Mouse (Mus musculus) ES-E14 (cell line): ENCODE data around the gene Ptger1. TPM values are rescaled to one million over a fixed set of nuclear protein-coding genes. Genes with fewer than 3 reads are reported as not detected.

Experiments used
- DNase-seq: peaks from one replicate; pipeline ENCODE4 v3.0.0-alpha.2; 2013; ENCODE audit warnings: low read depth, low spot score
- H3K27ac ChIP-seq: 2 replicates; pipeline ENCODE4 v1.5.1; 2012; ENCODE audit warnings: low read depth, mild to moderate bottlenecking, low read length, moderate library complexity, mixed read lengths; ENCODE audit not compliant: poor library complexity, insufficient read depth, severe bottlenecking
- H3K36me3 ChIP-seq: 2 replicates; pipeline ENCODE4 v1.6.1; 2012; ENCODE audit warnings: mild to moderate bottlenecking, low read length, moderate library complexity, mixed read lengths; ENCODE audit not compliant: control insufficient read depth, poor library complexity, insufficient read depth, severe bottlenecking
- H3K4me1 ChIP-seq, 2 experiments: fragments of 150-350 bp in 1 of 2; sonication (generic) in 1 of 2; 2 replicates each; pipeline ENCODE4 v1.6.1; 2012; ENCODE audit warnings: low read length in 2 of 2, mild to moderate bottlenecking in 1 of 2, mixed read lengths in 1 of 2; ENCODE audit not compliant: control insufficient read depth in 2 of 2, insufficient read depth in 2 of 2, poor library complexity in 1 of 2
- H3K4me3 ChIP-seq, 2 experiments: fragments of 150-350 bp in 1 of 2; sonication (generic) in 1 of 2; 2 replicates each; pipeline ENCODE4 v1.5.1; 2012; ENCODE audit warnings: low read length in 2 of 2, low read depth in 1 of 2, mild to moderate bottlenecking in 1 of 2, mixed read lengths in 1 of 2; ENCODE audit not compliant: insufficient read depth in 1 of 2, poor library complexity in 1 of 2, severe bottlenecking in 1 of 2
- H3K9ac ChIP-seq: 2 replicates; pipeline ENCODE4 v1.6.1; 2012; ENCODE audit warnings: low read depth, mild to moderate bottlenecking, low read length, mixed read lengths; ENCODE audit not compliant: poor library complexity, insufficient read depth, severe bottlenecking
- H3K9me3 ChIP-seq: fragments of 150-350 bp; sonication (generic); 2 replicates; pipeline ENCODE4 v1.6.1; 2012; ENCODE audit warnings: low read depth, mild to moderate bottlenecking, low read length; ENCODE audit not compliant: control insufficient read depth, insufficient read depth
- CHD2 ChIP-seq: IDR thresholded peaks from 2 replicates; pipeline ENCODE4 v1.6.1; 2014; ENCODE audit warnings: mild to moderate bottlenecking, low read depth, low read length, inconsistent platforms
- HCFC1 ChIP-seq: IDR thresholded peaks from 2 replicates; pipeline ENCODE4 v1.6.1; 2012; ENCODE audit warnings: low read length, inconsistent platforms, borderline replicate concordance; ENCODE audit not compliant: insufficient read depth
- MAFK ChIP-seq: IDR thresholded peaks from 2 replicates; pipeline ENCODE4 v1.6.1; 2014; ENCODE audit warnings: mild to moderate bottlenecking, low read depth, low read length, inconsistent platforms; ENCODE audit not compliant: insufficient read depth
- ZC3H11A ChIP-seq: IDR thresholded peaks from 2 replicates; pipeline ENCODE4 v1.6.1; 2012; ENCODE audit warnings: low read depth, mild to moderate bottlenecking, inconsistent platforms, low read length, borderline replicate concordance
- ZNF384 ChIP-seq: IDR thresholded peaks from 2 replicates; pipeline ENCODE4 v1.6.1; 2012; ENCODE audit warnings: low read depth, low read length, inconsistent platforms
- in situ Hi-C, 2 experiments: fragments of 600-800 bp; cut with MboI; formaldehyde crosslinking; loops; one replicate each; pipeline ENCODE4 v1.15.1; 2025; ENCODE audit warnings: low sequenced_read_pairs in 2 of 2, inconsistent platforms in 1 of 2; ENCODE audit not compliant: unreplicated experiment in 2 of 2
- total RNA-seq: library from RNA; depleted of rRNA; stranded (reverse); fragments of 300-350 nt; gene quantifications from 2 replicates; pipeline ENCODE4 v1.2.3, GENCODE M21; 2012

The Ptger1 gene
- total RNA-seq, 1 experiment = 1.7 TPM

DNA sequence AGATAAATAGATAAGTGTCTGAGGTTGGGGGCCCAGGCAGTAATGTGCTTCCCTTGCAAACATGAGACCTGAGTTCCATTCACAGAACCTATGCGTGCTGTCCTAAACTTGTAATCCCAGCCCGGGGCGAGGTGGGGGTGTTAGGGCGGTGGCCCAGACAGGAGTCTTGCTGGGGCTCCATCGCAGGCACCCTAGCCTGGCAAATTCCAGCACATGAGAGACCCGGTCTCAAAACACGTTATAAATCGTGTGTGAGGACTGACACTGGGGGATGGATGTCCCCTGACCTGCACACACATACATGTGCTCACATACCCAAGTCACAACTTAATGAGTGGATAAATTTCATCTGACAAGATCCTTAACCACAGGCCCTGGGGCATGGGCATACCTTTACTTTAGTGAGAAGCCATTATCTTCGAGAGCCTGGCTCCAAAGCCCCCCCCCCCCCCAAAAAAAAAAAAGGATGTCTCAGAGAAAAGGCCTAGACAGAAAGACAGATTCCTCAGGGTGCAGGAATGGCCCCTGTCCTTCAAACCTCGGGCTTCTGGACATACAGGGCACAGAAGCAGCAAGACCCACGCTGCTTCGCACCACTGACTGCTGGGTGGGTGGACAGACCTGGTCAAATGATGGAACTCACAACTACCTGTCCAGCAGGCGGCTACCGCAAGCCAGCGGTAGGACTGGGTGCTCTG lies 44.6 kb upstream of the Ptger1 start:
- no peaks in the 10 kb centered on the region for H3K36me3 ChIP-seq
- no peak overlapping the region for H3K27ac ChIP-seq
- no peak for DNase-seq
- in situ Hi-C loops = no loop called here
- peak overlapping the region; percentile 45 to 63; a peak in 3 of 4 replicates for H3K4me3 ChIP-seq
- peak overlapping the region; percentile 44; the same call in 1 of the 2 replicates for H3K9ac ChIP-seq
- TF ChIP-seq CHD2 (no peak), MAFK (no peak), ZC3H11A (no peak), HCFC1 (no peak), ZNF384 (no peak)
- H3K9me3 ChIP-seq = no peaks in the 10 kb centered on the region
- H3K4me1 ChIP-seq = peaks cover 0 to 2% of the 10 kb centered on the region in 2 experiments; a peak in 1 of 4 replicates

DNA sequence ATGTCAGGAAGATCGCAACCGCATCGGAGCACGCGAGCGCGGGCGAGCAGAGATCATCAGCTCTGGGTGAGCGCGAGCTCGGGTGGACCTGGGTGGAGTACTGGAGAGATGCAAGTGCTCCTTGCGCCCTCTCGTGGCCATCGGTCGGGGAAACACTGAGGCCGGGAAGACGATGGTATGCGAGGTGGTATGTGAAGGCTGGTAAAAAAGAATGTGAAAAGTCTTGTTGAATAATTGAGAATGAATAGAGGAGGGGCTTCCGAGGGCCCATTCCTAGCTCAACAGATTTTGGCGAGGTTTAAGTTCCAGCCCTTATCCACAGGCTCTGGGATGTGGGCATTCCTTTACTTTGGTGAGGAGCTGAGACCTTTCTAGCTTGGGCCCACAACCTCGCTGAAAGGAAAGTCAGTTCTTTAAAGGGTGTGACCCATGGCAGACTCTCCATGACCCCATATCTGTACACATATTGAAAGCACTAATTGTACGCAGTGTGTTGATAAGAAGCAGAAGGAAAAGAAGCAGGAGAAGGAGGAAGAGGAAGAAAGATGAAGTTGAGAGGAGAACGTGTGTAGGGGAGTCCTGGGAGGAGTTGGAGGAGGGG lies 44.0 kb upstream of the Ptger1 start:
- Histone ChIP-seq H3K9me3 (no peaks in the 10 kb centered on the region), H3K9ac (peak overlapping the region; percentile 44; the same call in 1 of the 2 replicates), H3K4me1 (peaks cover 0 to 2% of the 10 kb centered on the region in 2 experiments; a peak in 1 of 4 replicates), H3K4me3 (peak overlapping the region; percentile 45 to 63; a peak in 3 of 4 replicates), H3K36me3 (no peaks in the 10 kb centered on the region), H3K27ac (no peak overlapping the region)
- TF ChIP-seq MAFK = no peak
- no peak for TF ChIP-seq ZNF384
- no peak for TF ChIP-seq CHD2
- TF ChIP-seq ZC3H11A = no peak
- in situ Hi-C loops = no loop called here
- DNase-seq = no peak

DNA sequence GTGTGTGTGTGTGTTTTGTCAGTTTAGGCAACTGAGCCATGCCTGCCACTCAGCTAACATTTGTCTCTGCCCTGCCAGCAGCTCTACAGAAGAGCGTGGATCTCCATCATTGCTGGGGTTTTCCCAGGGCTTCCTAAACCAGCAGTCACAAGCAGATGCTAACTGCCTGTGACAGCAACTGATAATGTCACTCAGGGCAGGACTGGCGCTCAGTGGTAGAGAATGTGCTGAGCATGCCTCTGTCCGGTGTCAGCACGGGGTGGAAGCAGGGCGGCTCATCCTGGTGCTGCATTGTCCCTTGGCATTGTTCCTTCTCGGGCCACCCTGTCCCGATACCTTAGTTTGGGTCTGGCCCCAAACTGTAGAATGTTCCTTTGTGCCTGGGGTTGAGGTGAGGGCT lies 42.9 kb upstream of the Ptger1 start:
- Histone ChIP-seq H3K4me3 (no peak overlapping the region), H3K36me3 (no peaks in the 10 kb centered on the region), H3K9me3 (no peaks in the 10 kb centered on the region), H3K4me1 (peaks cover 0 to 2% of the 10 kb centered on the region in 2 experiments; a peak in 1 of 4 replicates), H3K27ac (no peak overlapping the region), H3K9ac (no peak overlapping the region)
- no peak for TF ChIP-seq MAFK
- no peak for TF ChIP-seq ZNF384
- TF ChIP-seq CHD2 = no peak
- no peak for TF ChIP-seq HCFC1
- no peak for DNase-seq
- in situ Hi-C loops = no loop called here

DNA sequence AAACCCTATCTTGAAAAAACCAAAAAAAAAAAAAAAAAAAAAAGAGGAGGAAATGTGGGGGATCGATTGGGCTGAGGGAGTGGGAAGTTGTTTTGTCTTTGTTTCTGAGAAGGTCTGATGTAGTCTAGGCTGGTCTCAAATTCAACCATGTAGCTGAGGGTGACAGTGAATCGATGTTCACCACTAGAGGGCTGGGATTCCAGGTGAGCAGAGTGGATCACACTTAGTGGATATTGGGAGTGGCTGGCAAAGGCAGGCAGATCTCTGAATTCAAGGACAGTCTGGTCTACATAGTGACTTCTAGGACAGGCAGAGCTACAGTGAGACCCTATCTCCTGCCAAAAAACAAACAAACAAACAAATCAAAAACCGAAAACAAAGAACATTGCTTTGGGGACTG lies 41.7 kb upstream of the Ptger1 start:
- no peak overlapping the region for H3K9ac ChIP-seq
- H3K36me3 ChIP-seq = no peaks in the 10 kb centered on the region
- in situ Hi-C loops = no loop called here
- no peak overlapping the region for H3K4me3 ChIP-seq
- no peaks in the 10 kb centered on the region for H3K9me3 ChIP-seq
- H3K4me1 ChIP-seq = peaks cover 0 to 2% of the 10 kb centered on the region in 2 experiments; a peak in 1 of 4 replicates
- DNase-seq = no peak
- no peak overlapping the region for H3K27ac ChIP-seq
- no peak for TF ChIP-seq ZC3H11A
